Mouse (Mus musculus): Measurements from ENCODE around the gene Rec114. TPM values are rescaled to one million over a fixed set of nuclear protein-coding genes. Genes with fewer than 3 reads are reported as not detected.

Rec114 gene
- polyA plus RNA-seq (2016; fragmentation: Nextera tagmentation; extraction: Ambion mirVana): 1.4 and 1.7 TPM in 2 replicates

DNA sequence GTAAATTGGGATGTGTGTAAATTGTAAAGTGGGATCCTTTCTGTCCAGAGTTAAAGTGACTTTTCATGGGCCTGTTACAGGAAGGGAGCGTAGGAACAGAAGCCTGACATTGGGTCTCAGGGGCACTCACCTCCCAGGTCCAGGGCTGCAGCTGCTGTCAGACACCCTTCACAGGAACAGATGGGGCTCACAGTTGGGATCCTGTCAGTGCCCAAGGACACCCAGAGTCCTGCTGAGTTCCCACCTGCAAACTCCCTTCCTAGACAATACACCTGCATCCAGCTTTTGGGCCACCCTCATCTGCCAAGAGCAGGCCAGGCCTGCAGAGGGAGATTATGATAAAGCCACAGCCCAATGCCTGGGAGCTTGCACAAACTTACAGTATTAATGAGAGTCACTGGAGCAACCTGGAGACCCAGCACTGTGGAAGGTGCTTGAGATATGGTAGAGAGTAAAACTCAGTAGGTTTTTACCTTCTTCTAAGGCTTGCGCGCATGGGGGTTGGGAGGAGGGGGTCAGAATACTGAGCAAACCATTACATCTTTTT is at the start of gene Rec114:
TSS of gene Rec114 (minus strand) at position 263 of the 547 bp plus-strand sequence.
- H3K4me3 ChIP-seq: no peak within 1 kb of the TSS
- no peaks in the 10 kb centered on the region for H3K27me3 ChIP-seq (ENCODE audit: low read depth, poor library complexity, severe bottlenecking)
- WGBS: 97% methylated on average over 3 of the region's 3 CpGs
- no peaks in the 10 kb centered on the region for H3K9me3 ChIP-seq (replicated peaks)
- no peak for DNase-seq (ENCODE audit: low spot score)
- no peaks in the 10 kb centered on the region for H3K36me3 ChIP-seq
- peaks cover 12% of the 10 kb centered on the region for H3K4me1 ChIP-seq
- H3K27ac ChIP-seq: no peak within 1 kb of the TSS

DNA sequence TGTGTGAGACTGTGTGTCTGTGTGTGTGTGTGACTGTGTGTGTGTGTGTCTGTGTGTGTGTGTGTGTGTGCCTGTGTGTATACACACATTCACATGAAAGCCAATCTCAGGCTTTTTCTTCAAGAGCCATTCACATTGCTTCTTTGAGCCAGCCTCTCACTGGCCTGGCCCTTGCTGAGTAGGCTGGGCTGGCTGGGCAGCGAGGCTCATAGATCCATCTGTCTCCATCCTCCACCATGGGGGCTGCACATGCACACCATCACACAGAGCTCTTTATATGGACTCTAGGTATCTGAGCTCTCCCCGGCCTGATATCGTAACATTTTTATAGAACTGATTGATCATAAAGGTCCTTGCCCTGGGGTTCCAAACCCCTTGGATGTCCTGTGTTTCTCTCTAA is 45.7 kb upstream of the Rec114 start:
- DNase-seq (ENCODE audit: low spot score): no peak
- H3K27me3 ChIP-seq (ENCODE audit: low read depth, poor library complexity, severe bottlenecking): no peaks in the 10 kb centered on the region
- WGBS: 90% methylated on average over 3 of the region's 3 CpGs
- H3K27ac ChIP-seq: no peak overlapping the region
- no peaks in the 10 kb centered on the region for H3K4me1 ChIP-seq
- H3K36me3 ChIP-seq: no peaks in the 10 kb centered on the region
- H3K9me3 ChIP-seq (replicated peaks): no peaks in the 10 kb centered on the region
- H3K4me3 ChIP-seq: no peak overlapping the region

DNA sequence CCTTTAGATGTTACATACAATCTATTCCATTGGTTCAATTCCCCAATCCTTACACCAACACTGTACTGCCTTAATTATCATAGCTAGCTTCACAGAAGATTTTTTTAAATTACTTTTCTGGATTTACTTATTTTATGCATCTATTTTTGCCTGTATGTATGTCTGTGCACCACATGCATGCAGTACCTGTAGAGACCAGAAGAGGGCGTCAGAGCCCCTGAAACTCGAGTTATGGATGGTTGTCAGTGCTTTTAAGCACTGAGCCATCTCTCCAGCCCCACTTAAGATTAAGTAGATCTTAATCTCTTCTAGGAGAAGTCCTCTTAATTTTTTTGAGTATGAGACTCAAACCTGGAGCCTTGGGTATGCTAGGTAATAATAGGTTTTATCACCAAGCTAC is 31.6 kb upstream of the Rec114 start:
- Histone ChIP-seq H3K36me3 (no peaks in the 10 kb centered on the region), H3K9me3 (replicated peaks) (no peaks in the 10 kb centered on the region), H3K27ac (no peak overlapping the region), H3K27me3 (ENCODE audit: low read depth, poor library complexity, severe bottlenecking) (no peaks in the 10 kb centered on the region), H3K4me1 (no peaks in the 10 kb centered on the region), H3K4me3 (no peak overlapping the region)
- WGBS: 22% methylated on average over 2 of the region's 2 CpGs
- DNase-seq (ENCODE audit: low spot score): no peak

DNA sequence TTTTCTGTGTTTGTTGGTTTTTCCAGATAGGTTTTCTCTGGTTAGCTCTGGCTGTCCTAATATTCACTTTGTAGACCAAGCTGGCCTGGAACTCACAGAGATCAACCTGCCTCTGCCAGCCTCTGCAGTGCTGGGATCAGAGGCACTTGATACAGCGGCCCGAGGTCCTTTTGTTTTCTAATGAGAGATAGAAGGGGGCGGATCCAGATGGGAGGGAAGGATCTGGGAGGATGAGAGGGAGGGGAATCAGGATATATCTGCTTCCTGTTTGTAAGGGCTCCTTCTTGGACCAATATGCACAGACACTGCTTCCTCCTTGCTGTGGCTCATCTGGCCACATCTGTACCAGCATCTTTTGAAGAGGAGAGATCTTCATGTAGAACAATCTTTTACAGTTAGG is 31.0 kb upstream of the Rec114 start:
- no peaks in the 10 kb centered on the region for H3K36me3 ChIP-seq
- H3K27me3 ChIP-seq (ENCODE audit: low read depth, poor library complexity, severe bottlenecking): no peaks in the 10 kb centered on the region
- H3K4me1 ChIP-seq: peaks cover 4% of the 10 kb centered on the region
- no peak for DNase-seq (ENCODE audit: low spot score)
- H3K4me3 ChIP-seq: no peak overlapping the region
- WGBS: 70% methylated on average over 3 of the region's 3 CpGs
- H3K27ac ChIP-seq: no peak overlapping the region
- H3K9me3 ChIP-seq (replicated peaks): no peaks in the 10 kb centered on the region

DNA sequence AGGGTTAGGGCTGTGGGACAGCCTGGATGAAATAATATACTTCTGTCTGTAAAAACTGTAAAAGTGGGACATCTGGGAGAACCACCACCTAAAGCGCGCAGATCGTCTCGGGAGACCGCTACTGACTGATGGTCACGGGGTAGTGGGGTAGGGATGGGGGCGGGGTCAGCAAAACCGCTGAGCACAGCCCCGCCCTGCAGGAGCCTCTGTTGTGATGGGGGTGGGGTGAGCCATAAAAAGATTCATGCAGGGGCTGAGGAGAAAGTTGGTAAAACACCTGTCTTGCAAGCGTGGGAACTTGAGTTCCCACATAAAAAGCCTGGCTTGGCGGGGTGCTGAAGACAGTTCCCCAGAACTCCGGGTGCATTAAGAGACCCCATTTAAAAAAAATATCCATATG is 26.2 kb upstream of the Rec114 start:
- WGBS: 56% methylated on average over 12 of the region's 12 CpGs
- no peak overlapping the region for H3K4me3 ChIP-seq
- H3K27ac ChIP-seq: no peak overlapping the region
- no peak for DNase-seq (ENCODE audit: low spot score)
- H3K9me3 ChIP-seq (replicated peaks): no peaks in the 10 kb centered on the region
- no peaks in the 10 kb centered on the region for H3K27me3 ChIP-seq (ENCODE audit: low read depth, poor library complexity, severe bottlenecking)
- H3K36me3 ChIP-seq: no peaks in the 10 kb centered on the region
- peaks cover 11% of the 10 kb centered on the region for H3K4me1 ChIP-seq

DNA sequence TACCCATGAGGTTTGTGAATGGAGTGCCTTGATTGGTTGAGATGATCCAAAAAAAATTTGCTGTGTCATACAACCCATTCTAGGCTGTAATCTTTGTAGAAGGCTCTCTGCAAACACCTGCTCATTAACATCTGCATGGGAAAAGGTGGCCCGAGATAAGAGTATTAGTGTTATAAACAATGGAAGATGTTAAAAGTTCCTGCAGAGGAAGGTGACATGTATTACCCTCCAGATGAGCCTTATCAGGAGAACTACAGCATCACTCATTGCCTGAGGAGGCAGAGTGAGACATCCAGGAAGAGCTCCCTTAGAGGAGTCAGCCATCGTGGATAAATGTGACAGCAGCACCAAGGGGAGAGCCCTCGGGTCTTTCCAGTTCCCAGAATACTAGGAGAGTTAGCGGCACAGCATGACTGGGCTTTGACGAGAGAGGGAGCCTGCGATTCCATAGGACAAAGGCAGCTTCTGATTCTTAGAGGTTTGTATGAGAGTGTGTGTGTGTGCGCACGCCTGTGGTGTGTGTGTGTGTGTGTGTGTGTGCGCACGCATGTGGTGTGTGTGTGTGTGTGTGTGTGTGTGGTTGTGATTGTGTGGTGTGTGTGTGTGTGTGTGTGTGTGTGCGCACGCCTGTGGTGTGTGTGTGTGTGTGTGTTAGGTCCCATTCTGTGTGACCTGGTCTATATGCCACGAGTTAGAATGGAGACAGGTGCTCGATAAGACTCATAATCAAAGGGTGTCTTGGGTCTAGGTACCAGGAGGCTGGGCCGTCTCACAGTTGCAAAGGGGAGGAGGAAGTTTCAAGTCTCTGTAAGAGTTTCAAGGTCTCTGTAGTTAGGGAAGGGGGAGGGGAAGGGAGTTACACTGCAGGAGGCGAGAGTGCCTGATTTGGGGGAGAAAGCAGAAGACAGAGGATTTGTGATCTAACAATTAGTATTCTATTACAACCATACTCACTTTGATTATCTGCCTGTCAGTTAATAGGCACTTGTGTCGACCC is 23.5 kb upstream of the Rec114 start:
- Histone ChIP-seq H3K9me3 (replicated peaks) (no peaks in the 10 kb centered on the region), H3K4me1 (peaks cover 11% of the 10 kb centered on the region), H3K27ac (no peak overlapping the region), H3K27me3 (ENCODE audit: low read depth, poor library complexity, severe bottlenecking) (no peaks in the 10 kb centered on the region), H3K36me3 (no peaks in the 10 kb centered on the region), H3K4me3 (no peak overlapping the region)
- 77% methylated on average over 17 of the region's 17 CpGs for WGBS
- peak; percentile 49 for DNase-seq (ENCODE audit: low spot score)

DNA sequence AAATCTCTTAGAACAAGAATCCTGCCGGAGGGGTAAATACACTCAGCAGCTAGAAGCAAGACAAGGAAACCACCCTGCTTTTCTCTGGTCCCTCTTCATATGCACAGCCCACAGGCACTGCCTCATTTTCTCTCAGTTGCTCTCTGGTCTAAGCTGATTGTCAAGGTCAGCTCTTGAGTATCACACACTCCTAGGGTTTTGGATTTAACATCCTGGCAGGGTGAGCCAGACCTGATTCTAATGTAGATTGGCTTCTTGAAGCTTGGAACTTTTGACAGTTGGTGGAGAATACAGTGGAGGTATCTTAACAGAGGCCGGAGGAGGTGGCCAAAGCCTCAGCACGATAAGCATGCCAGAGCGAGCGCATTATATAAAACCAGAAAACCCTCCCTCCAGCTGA is 20.6 kb upstream of the Rec114 start:
- whole genome bisulfite sequencing: 88% methylated on average over 5 of the region's 5 CpGs
- no peak overlapping the region for H3K27ac ChIP-seq

DNA sequence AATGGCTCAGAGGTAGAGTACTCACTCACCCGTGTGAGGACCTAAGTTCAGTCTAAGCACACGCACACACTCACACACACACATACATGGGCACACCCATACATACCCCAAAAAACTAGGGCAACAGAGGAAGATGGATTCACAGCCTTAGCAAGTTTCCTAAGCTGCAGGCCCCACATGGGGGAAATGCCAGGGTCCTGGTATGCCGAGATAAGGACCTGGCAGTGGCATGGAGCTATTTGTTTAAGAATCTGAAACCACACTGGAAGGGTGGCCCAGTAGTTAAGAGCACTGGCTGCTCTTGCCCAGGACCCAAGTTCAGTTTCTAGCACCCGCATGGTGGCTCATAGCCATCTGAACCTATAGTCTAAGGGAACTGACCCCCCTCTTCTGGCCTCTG is 19.4 kb upstream of the Rec114 start:
- Histone ChIP-seq H3K36me3 (no peaks in the 10 kb centered on the region), H3K4me1 (no peaks in the 10 kb centered on the region), H3K9me3 (replicated peaks) (no peaks in the 10 kb centered on the region), H3K27ac (no peak overlapping the region), H3K27me3 (ENCODE audit: low read depth, poor library complexity, severe bottlenecking) (no peaks in the 10 kb centered on the region), H3K4me3 (no peak overlapping the region)
- DNase-seq (ENCODE audit: low spot score): no peak
- WGBS: 91% methylated on average over 4 of the region's 4 CpGs

More for the DNA sequence above, 20.6 kb upstream of the Rec114 start:
- DNase-seq (ENCODE audit: low spot score): no peak
- H3K4me1 ChIP-seq: peaks cover 3% of the 10 kb centered on the region; the same call in 1 of the 2 replicates
- H3K4me3 ChIP-seq: no peak overlapping the region
- no peaks in the 10 kb centered on the region for H3K9me3 ChIP-seq (replicated peaks)
- H3K27me3 ChIP-seq (ENCODE audit: low read depth, poor library complexity, severe bottlenecking): no peaks in the 10 kb centered on the region
- H3K36me3 ChIP-seq: no peaks in the 10 kb centered on the region

DNA sequence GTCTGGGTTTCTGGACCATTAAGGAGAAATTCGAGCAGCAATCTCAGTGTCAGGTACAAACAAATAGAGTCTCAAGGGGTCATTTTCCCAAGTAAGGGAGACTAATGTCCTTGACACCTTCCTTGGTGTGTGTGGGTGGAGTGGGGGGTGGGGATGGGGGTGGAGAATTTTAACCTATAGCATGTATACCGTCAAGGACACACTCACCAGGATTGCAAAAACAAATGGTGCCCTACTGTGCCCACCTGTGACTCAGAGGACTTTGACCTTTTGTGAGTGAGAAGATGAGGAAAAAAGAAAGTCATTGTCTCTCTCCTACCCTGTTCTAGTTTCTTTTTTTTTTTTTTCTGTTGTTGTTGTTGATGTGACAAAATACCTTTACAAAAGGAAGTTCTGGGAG is 18.3 kb upstream of the Rec114 start:
- H3K27ac ChIP-seq: no peak overlapping the region
- H3K9me3 ChIP-seq (replicated peaks): no peaks in the 10 kb centered on the region
- H3K27me3 ChIP-seq (ENCODE audit: low read depth, poor library complexity, severe bottlenecking): no peaks in the 10 kb centered on the region
- H3K4me1 ChIP-seq: no peaks in the 10 kb centered on the region
- no peaks in the 10 kb centered on the region for H3K36me3 ChIP-seq
- WGBS: 50% methylated on average over 2 of the region's 2 CpGs
- DNase-seq (ENCODE audit: low spot score): no peak
- H3K4me3 ChIP-seq: no peak overlapping the region

DNA sequence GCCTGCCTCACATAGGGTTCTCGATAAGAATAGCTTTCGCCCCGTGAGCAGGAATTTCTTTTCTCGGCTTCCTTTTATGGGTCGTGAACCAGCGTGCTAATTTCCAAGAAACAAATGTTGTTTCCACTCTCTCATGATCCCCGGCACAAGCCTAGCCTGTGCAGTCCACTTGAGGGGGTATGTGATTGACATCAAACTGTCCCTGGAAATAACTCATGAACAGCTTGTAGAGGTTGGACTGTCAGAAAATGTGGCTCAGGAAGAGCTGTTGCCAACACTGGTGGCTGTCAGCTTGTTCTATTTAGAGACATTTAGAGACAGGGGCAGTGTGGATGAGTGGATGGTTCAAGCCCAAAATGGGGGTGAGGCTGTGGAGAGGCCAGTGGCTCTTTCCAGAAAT is 15.0 kb upstream of the Rec114 start:
- H3K4me3 ChIP-seq: no peak overlapping the region
- H3K27me3 ChIP-seq (ENCODE audit: low read depth, poor library complexity, severe bottlenecking): no peaks in the 10 kb centered on the region
- H3K9me3 ChIP-seq (replicated peaks): no peaks in the 10 kb centered on the region
- H3K4me1 ChIP-seq: no peaks in the 10 kb centered on the region
- H3K27ac ChIP-seq: no peak overlapping the region
- no peak for DNase-seq (ENCODE audit: low spot score)
- H3K36me3 ChIP-seq: no peaks in the 10 kb centered on the region
- WGBS: 90% methylated on average over 7 of the region's 7 CpGs

DNA sequence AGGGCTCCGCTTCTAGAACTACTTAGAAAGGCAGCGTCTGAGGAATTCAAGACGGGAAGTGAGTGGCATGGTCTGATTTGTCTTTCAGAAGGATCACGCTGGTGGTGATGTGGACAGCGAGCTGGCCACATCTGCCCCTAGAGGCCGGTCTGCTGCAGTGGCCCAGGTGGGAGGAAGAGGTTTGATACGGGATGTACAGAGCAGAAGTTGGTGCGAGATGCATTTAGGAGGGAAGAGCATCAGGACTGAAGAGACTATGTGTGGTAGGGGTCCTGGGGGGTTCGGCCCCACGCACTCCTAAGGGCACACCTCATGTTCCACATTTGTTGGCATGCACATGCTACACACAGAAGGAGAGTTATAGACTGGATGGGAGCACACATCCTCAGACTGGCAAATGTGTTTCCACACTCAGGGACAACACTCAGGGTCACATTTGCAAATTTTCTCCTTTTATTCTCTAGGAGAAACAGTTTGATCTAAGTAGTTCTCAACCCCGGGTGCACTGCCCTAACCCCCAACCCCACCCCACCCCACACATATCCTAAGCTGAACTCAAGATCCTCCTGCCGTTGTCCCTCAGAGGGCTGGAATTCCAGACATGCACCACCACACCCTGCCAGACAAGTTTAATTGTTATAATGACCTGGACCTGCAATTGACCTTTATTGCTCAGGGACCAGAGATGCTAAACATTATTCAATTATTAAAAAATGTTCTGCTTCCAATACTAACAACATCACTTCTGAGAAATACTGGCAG is 12.8 kb upstream of the Rec114 start:
- H3K27me3 ChIP-seq (ENCODE audit: low read depth, poor library complexity, severe bottlenecking): no peaks in the 10 kb centered on the region
- no peak overlapping the region for H3K4me3 ChIP-seq
- no peaks in the 10 kb centered on the region for H3K9me3 ChIP-seq (replicated peaks)
- 72% methylated on average over 12 of the region's 12 CpGs for WGBS
- no peaks in the 10 kb centered on the region for H3K4me1 ChIP-seq
- H3K27ac ChIP-seq: no peak overlapping the region
- no peaks in the 10 kb centered on the region for H3K36me3 ChIP-seq
- DNase-seq (ENCODE audit: low spot score): no peak

DNA sequence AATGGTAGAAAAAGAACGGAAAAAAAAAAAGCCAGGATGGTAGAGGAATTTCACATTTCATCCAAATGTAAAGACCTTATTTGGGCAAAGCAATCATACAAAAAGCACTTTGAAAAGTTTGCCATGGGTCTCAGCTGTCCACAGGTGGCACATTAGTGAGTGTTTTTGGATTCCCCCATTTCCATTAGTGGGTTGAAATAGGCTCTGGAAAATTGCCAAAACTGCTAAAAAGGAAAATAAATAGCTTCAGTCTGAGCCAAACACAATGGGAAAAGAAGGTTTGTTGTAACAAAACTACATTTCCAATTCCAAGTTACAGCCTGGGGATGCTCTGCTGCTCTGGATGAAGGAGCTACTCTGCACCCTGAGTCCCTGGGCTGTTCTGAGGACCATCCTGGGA is 9.8 kb upstream of the Rec114 start:
- WGBS: 90% methylated on average over 1 of the region's 1 CpGs
- H3K4me1 ChIP-seq: no peaks in the 10 kb centered on the region
- H3K27me3 ChIP-seq (ENCODE audit: low read depth, poor library complexity, severe bottlenecking): no peaks in the 10 kb centered on the region
- no peak overlapping the region for H3K4me3 ChIP-seq
- H3K9me3 ChIP-seq (replicated peaks): no peaks in the 10 kb centered on the region
- no peak overlapping the region for H3K27ac ChIP-seq
- no peak for DNase-seq (ENCODE audit: low spot score)
- no peaks in the 10 kb centered on the region for H3K36me3 ChIP-seq

DNA sequence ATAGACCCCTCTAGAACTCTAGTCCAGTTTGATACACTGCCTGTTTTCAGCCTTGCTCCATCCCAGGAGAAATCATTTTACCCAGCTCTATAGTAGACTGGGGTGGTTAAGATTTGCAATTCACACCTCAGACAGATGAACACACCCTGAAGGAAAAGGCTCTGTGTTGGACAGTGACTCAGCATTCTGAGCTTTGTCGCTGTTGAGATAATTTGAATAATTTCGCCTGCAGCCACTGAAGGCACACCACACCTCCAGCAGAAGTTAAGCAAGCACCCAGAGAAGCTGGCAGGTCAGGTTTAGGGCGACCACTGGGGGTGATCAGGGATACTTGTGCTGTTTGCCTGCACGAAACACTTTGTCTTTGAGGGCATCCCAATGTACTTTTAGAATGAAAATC is 4.4 kb upstream of the Rec114 start:
- H3K9me3 ChIP-seq (replicated peaks): no peaks in the 10 kb centered on the region
- no peaks in the 10 kb centered on the region for H3K27me3 ChIP-seq (ENCODE audit: low read depth, poor library complexity, severe bottlenecking)
- H3K27ac ChIP-seq: no peak overlapping the region
- H3K4me1 ChIP-seq: peaks cover 12% of the 10 kb centered on the region
- H3K36me3 ChIP-seq: no peaks in the 10 kb centered on the region
- H3K4me3 ChIP-seq: no peak overlapping the region
- DNase-seq (ENCODE audit: low spot score): no peak
- WGBS: 61% methylated on average over 4 of the region's 4 CpGs
